Mouse (Mus musculus) heart, postnatal 25 days (tissue): Measurements from ENCODE around the gene Gpc2. TPM values are rescaled to one million over a fixed set of nuclear protein-coding genes. Genes with fewer than 3 reads are reported as not detected.
A peak's percentile ranks its signal among the peaks of the same experiment; 100 is the strongest.

Experiments
- DNase-seq: peaks from one replicate; pipeline ENCODE4 v3.0.0; 2022; ENCODE audit warnings: low spot score
- intact Hi-C: fragments of 180-260 bp; cut with DNase I; formaldehyde crosslinking; loops from one replicate; pipeline ENCODE4 v1.15.1; 2025
- total RNA-seq, 2 experiments: library from RNA; stranded (reverse); gene quantifications; 2 replicates each; pipeline ENCODE4 v1.2.3; 2021

Gene Gpc2
- total RNA-seq, 2 experiments from 2014 or later = 0.08 to 0.18 TPM

- intact Hi-C loops = no loop called here
- no peak for DNase-seq
These were observed 17.1 kb downstream of the Gpc2 start for GRCm38 (mm10) chr5:138262582-138263240.

GRCm38 (mm10) chr5:138262001-138262400 lies 17.8 kb downstream of the Gpc2 start:
- intact Hi-C loops = no loop called here

GRCm38 (mm10) chr5:138260834-138261233 lies 19.0 kb downstream of the Gpc2 start:
- intact Hi-C loops = no loop called here
- no peak for DNase-seq

More at GRCm38 (mm10) chr5:138262001-138262400, 17.8 kb downstream of the Gpc2 start:
- DNase-seq = no peak

- intact Hi-C loops = no loop called here
- DNase-seq = no peak
These were observed 19.8 kb downstream of the Gpc2 start for GRCm38 (mm10) chr5:138260051-138260450.

GRCm38 (mm10) chr5:138258993-138259392 lies 20.8 kb downstream of the Gpc2 start:
- no peak for DNase-seq
- intact Hi-C loops = loop anchor here (5.0 kb wide), 1 partner anchor 363 kb away; the partner anchor contains the start of gene A430033K04Rik

GRCm38 (mm10) chr5:138258542-138258941 lies 21.3 kb downstream of the Gpc2 start:
- intact Hi-C loops = loop anchor here (5.0 kb wide), 1 partner anchor 364 kb away; the partner anchor contains the start of gene A430033K04Rik
- no peak for DNase-seq

- DNase-seq = no peak
- intact Hi-C loops = loop anchor here (5.0 kb wide), 1 partner anchor 364 kb away; the partner anchor contains the start of gene A430033K04Rik
These were observed 21.7 kb downstream of the Gpc2 start for GRCm38 (mm10) chr5:138258078-138258477.

GRCm38 (mm10) chr5:138257585-138257978 lies 22.2 kb downstream of the Gpc2 start:
- intact Hi-C loops = loop anchor here (5.0 kb wide), 1 partner anchor 365 kb away; the partner anchor contains the start of gene A430033K04Rik
- DNase-seq = no peak

- DNase-seq = no peak
- intact Hi-C loops = loop anchor here (5.0 kb wide), 1 partner anchor 365 kb away; the partner anchor contains the start of gene A430033K04Rik
These were observed 22.7 kb downstream of the Gpc2 start for GRCm38 (mm10) chr5:138256966-138257584.

- intact Hi-C loops = loop anchor here (5.0 kb wide), 1 partner anchor 366 kb away; the partner anchor contains the start of gene A430033K04Rik
- no peak for DNase-seq
These were observed 23.7 kb downstream of the Gpc2 start for GRCm38 (mm10) chr5:138256094-138256467.

GRCm38 (mm10) chr5:138255353-138256093 lies 24.3 kb downstream of the Gpc2 start, which contains the start of gene Lamtor4:
Gene Lamtor4, plus strand, starts transcription at chr5:138255482.
- intact Hi-C loops = loop anchor here (5.0 kb wide), 1 partner anchor 367 kb away; the partner anchor contains the start of gene A430033K04Rik
- DNase-seq = peak; percentile 93

GRCm38 (mm10) chr5:138253061-138253460 lies 26.7 kb downstream of the Gpc2 start:
- no peak for DNase-seq

GRCm38 (mm10) chr5:138251144-138251543 lies 28.7 kb downstream of the Gpc2 start:
- intact Hi-C loops = no loop called here
- no peak for DNase-seq

More at GRCm38 (mm10) chr5:138253061-138253460, 26.7 kb downstream of the Gpc2 start:
- intact Hi-C loops = no loop called here

GRCm38 (mm10) chr5:138241511-138241910 lies 38.3 kb downstream of the Gpc2 start:
- intact Hi-C loops = no loop called here
- no peak for DNase-seq

- intact Hi-C loops = no loop called here
- no peak for DNase-seq
These were observed 45.6 kb downstream of the Gpc2 start for GRCm38 (mm10) chr5:138234224-138234623.

- DNase-seq = no peak
- intact Hi-C loops = no loop called here
These were observed 46.0 kb downstream of the Gpc2 start for GRCm38 (mm10) chr5:138233778-138234177.

- DNase-seq = no peak
- intact Hi-C loops = no loop called here
These were observed 50.3 kb downstream of the Gpc2 start for GRCm38 (mm10) chr5:138229511-138229910.

GRCm38 (mm10) chr5:138228026-138228425 lies 51.8 kb downstream of the Gpc2 start:
- no peak for DNase-seq
- intact Hi-C loops = no loop called here

GRCm38 (mm10) chr5:138227367-138227766 lies 52.4 kb downstream of the Gpc2 start:
- DNase-seq = no peak
- intact Hi-C loops = no loop called here

- intact Hi-C loops = no loop called here
These were observed 53.3 kb downstream of the Gpc2 start for GRCm38 (mm10) chr5:138226491-138226890.

More at GRCm38 (mm10) chr5:138226491-138226890, 53.3 kb downstream of the Gpc2 start:
- DNase-seq = no peak
